Mouse (Mus musculus): ENCODE measurements at regions not wholly inside any gene's neighbourhood (a gene's known extent, or its start where the extent isn't known, plus 50 kb on each side); places are given as distances from the start of the nearest gene placed in this dataset.

- Histone ChIP-seq H3K4me2 (replicated peaks; ENCODE audit: low read depth, low read length, severe bottlenecking) (no peak overlapping the region), H3K36me3 (ENCODE audit: control insufficient read depth, insufficient read depth, low read length) (no peaks in the 10 kb centered on the region), H3K4me3 (replicated peaks; ENCODE audit: low read length) (no peak overlapping the region), H3K9ac (ENCODE audit: low read depth, low read length, severe bottlenecking) (no peak overlapping the region), H3K4me1 (ENCODE audit: control insufficient read depth, insufficient read depth, low read length) (no peaks in the 10 kb centered on the region), H3K9me3 (ENCODE audit: control insufficient read depth, low read length) (no peaks in the 10 kb centered on the region), H3K27ac (replicated peaks; ENCODE audit: low read depth, low read length) (no peak overlapping the region), H3K27me3 (ENCODE audit: control insufficient read depth, insufficient read depth, low read length) (no peaks in the 10 kb centered on the region)
- no peak for DNase-seq (ENCODE audit: low spot score)
- WGBS: 58% methylated on average over 2 of the region's 2 CpGs
- ATAC-seq (ENCODE audit: low FRiP score, low read depth): no peak
- TF ChIP-seq POLR2A (IDR thresholded peaks at IDR 0.05; ENCODE audit: borderline replicate concordance, extremely low read depth, insufficient read depth, insufficient read length): no peak
Measured at GRCm38 (mm10) chr9:11396829-11397228, 492.3 kb upstream of the Cntn5 start.

GRCm38 (mm10) chr9:11381648-11382075 is 477.1 kb upstream of the Cntn5 start:
- no peaks in the 10 kb centered on the region for H3K36me3 ChIP-seq (ENCODE audit: control insufficient read depth, insufficient read depth, low read length)
- no peak for DNase-seq (ENCODE audit: low spot score)

GRCm38 (mm10) chr9:11380531-11380930 is 476.0 kb upstream of the Cntn5 start:
- H3K27me3 ChIP-seq (ENCODE audit: control insufficient read depth, insufficient read depth, low read length): no peaks in the 10 kb centered on the region
- 88% methylated on average over 7 of the region's 7 CpGs for WGBS

More at GRCm38 (mm10) chr9:11381648-11382075, 477.1 kb upstream of the Cntn5 start:
- ATAC-seq (ENCODE audit: low FRiP score, low read depth): no peak
- H3K4me3 ChIP-seq (replicated peaks; ENCODE audit: low read length): no peak overlapping the region
- H3K9ac ChIP-seq (ENCODE audit: low read depth, low read length, severe bottlenecking): no peak overlapping the region
- H3K4me2 ChIP-seq (replicated peaks; ENCODE audit: low read depth, low read length, severe bottlenecking): no peak overlapping the region
- 68% methylated on average over 1 of the region's 1 CpGs for WGBS
- no peak for TF ChIP-seq POLR2A (IDR thresholded peaks at IDR 0.05; ENCODE audit: borderline replicate concordance, extremely low read depth, insufficient read depth, insufficient read length)
- H3K27ac ChIP-seq (replicated peaks; ENCODE audit: low read depth, low read length): no peak overlapping the region
- H3K9me3 ChIP-seq (ENCODE audit: control insufficient read depth, low read length): no peaks in the 10 kb centered on the region
- no peaks in the 10 kb centered on the region for H3K4me1 ChIP-seq (ENCODE audit: control insufficient read depth, insufficient read depth, low read length)
- H3K27me3 ChIP-seq (ENCODE audit: control insufficient read depth, insufficient read depth, low read length): no peaks in the 10 kb centered on the region

GRCm38 (mm10) chr9:11378046-11378445 is 473.5 kb upstream of the Cntn5 start:
- ATAC-seq (ENCODE audit: low FRiP score, low read depth) (no peak), DNase-seq (ENCODE audit: low spot score) (no peak)
- Histone ChIP-seq H3K4me1 (ENCODE audit: control insufficient read depth, insufficient read depth, low read length) (no peaks in the 10 kb centered on the region), H3K4me3 (replicated peaks; ENCODE audit: low read length) (no peak overlapping the region), H3K27ac (replicated peaks; ENCODE audit: low read depth, low read length) (no peak overlapping the region), H3K27me3 (ENCODE audit: control insufficient read depth, insufficient read depth, low read length) (no peaks in the 10 kb centered on the region), H3K9me3 (ENCODE audit: control insufficient read depth, low read length) (no peaks in the 10 kb centered on the region), H3K9ac (ENCODE audit: low read depth, low read length, severe bottlenecking) (no peak overlapping the region), H3K4me2 (replicated peaks; ENCODE audit: low read depth, low read length, severe bottlenecking) (no peak overlapping the region), H3K36me3 (ENCODE audit: control insufficient read depth, insufficient read depth, low read length) (no peaks in the 10 kb centered on the region)
- WGBS: 85% methylated on average over 4 of the region's 4 CpGs
- no peak for TF ChIP-seq POLR2A (IDR thresholded peaks at IDR 0.05; ENCODE audit: borderline replicate concordance, extremely low read depth, insufficient read depth, insufficient read length)

More at GRCm38 (mm10) chr9:11380531-11380930, 476.0 kb upstream of the Cntn5 start:
- Histone ChIP-seq H3K4me2 (replicated peaks; ENCODE audit: low read depth, low read length, severe bottlenecking) (no peak overlapping the region), H3K4me1 (ENCODE audit: control insufficient read depth, insufficient read depth, low read length) (no peaks in the 10 kb centered on the region), H3K9ac (ENCODE audit: low read depth, low read length, severe bottlenecking) (no peak overlapping the region), H3K9me3 (ENCODE audit: control insufficient read depth, low read length) (no peaks in the 10 kb centered on the region), H3K27ac (replicated peaks; ENCODE audit: low read depth, low read length) (no peak overlapping the region), H3K36me3 (ENCODE audit: control insufficient read depth, insufficient read depth, low read length) (no peaks in the 10 kb centered on the region), H3K4me3 (replicated peaks; ENCODE audit: low read length) (no peak overlapping the region)
- ATAC-seq (ENCODE audit: low FRiP score, low read depth) (no peak), DNase-seq (ENCODE audit: low spot score) (no peak)
- TF ChIP-seq POLR2A (IDR thresholded peaks at IDR 0.05; ENCODE audit: borderline replicate concordance, extremely low read depth, insufficient read depth, insufficient read length): no peak

- Histone ChIP-seq H3K9ac (ENCODE audit: low read depth, low read length, severe bottlenecking) (no peak overlapping the region), H3K36me3 (ENCODE audit: control insufficient read depth, insufficient read depth, low read length) (no peaks in the 10 kb centered on the region), H3K9me3 (ENCODE audit: control insufficient read depth, low read length) (no peaks in the 10 kb centered on the region), H3K4me3 (replicated peaks; ENCODE audit: low read length) (no peak overlapping the region), H3K27ac (replicated peaks; ENCODE audit: low read depth, low read length) (no peak overlapping the region), H3K4me1 (ENCODE audit: control insufficient read depth, insufficient read depth, low read length) (no peaks in the 10 kb centered on the region), H3K4me2 (replicated peaks; ENCODE audit: low read depth, low read length, severe bottlenecking) (no peak overlapping the region), H3K27me3 (ENCODE audit: control insufficient read depth, insufficient read depth, low read length) (no peaks in the 10 kb centered on the region)
- ATAC-seq (ENCODE audit: low FRiP score, low read depth) (no peak), DNase-seq (ENCODE audit: low spot score) (no peak)
- WGBS: 54% methylated on average over 4 of the region's 4 CpGs
- no peak for TF ChIP-seq POLR2A (IDR thresholded peaks at IDR 0.05; ENCODE audit: borderline replicate concordance, extremely low read depth, insufficient read depth, insufficient read length)
Measured at GRCm38 (mm10) chr9:11377586-11377985, 473.0 kb upstream of the Cntn5 start.
